Mouse (Mus musculus) duodenum, adult 2 months (tissue): ENCODE results near the gene Tsnax. TPM values are rescaled to one million over a fixed set of nuclear protein-coding genes. Genes with fewer than 3 reads are reported as not detected.

Experiments
- polyA plus RNA-seq: library from polyadenylated mRNA; depleted of rRNA; stranded (reverse); fragments of >200 nt; gene quantifications from 2 replicates; pipeline ENCODE4 v1.2.3, GENCODE M21; 2012; ENCODE audit warnings: low replicate concordance; rRNA removed

Gene Tsnax
- polyA plus RNA-seq: 9.8 and 10.8 TPM in 2 replicates

DNA sequence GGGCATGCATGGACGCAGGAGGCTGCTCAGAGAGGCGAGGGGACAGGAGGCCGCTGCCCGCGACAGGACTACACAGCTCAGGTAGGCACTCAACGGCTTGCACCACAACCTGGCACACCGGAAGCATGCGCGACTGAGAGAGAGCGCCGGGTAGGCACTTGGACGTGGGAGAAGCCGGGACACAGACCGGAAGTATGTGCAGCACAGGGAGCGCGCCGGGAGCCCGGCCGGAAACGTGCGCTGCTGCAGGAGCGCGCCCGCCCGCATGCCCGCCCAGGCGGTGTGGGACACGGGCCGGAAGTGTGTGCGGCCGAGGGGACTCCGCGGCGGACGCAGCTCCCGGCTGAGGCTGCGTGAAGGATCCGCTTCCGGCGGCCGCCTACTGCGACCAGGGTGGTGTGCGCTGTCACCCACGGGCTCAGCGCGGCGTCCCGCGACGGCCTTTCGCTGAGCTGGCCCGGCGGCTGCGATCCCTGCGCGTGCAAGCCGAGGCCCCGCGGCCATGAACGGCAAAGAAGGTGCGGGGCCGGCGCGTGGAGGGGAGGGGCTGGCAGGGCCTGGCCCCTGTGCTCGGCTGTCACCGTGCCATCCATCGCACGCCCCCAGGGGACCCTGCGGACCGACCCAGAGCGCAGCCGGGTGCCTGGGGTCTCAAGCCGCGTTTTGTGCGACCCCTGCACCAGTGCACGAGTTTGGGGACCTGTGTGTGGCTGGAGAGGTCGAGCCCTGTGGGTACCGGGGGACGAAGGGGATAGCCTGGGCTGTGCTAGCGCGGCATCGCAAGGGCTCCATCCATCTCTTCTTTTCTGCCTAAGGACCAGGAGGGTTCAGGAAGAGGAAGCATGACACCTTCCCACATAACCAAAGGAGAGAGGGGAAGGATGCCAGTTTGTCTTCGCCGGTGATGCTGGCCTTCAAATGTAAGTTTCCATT, at the start of gene Tsnax:
TSS of gene Tsnax (plus strand) at position 303 of the 933 bp plus-strand sequence.

DNA sequence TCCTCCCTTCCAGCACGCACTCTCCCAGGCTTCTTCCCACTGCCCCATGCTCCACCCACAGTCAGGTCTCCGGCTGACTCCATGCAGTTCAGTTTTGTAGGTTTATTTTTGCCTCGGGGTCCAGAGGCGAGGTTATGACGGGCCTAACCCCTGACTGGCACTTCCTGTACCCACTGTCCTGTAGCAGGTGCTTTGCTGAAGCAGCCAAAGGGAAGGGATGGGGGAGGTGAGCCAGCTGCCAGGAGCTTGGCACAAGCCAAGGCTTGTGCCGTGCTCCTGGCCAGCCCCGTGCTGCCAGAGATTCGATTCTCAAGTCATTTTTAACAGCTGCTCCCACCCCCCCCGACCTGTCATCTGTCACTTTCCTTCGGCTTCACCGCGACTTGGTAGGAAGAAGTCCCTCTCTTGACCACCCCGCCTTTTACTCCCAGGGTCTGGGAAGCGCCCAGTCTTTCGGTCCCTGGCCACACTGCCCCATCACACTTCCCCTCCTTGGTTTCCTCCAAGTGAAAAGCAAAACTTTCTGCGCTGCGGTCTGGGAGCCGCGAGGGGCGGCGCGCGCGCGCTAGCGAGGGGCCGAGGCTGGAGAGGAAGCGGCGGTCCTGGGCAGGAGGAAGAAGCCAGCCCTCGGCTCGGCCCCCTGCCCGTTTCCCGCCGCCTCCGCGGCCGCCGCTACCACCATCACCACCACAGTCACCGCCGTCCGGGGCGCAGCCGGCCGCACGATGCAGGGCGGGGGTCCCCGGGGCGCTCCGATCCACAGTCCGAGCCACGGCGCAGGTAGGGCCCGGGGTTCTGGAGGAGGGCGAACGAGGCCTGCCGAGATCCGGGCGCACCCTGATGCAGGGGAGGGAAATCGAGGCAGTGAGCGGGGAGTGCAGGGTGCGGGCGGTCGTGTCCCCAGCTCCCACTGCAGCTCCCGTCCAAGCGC, 41.0 kb downstream of the Tsnax start, which contains the start of gene Disc1:
TSS of gene Disc1 (plus strand) at position 691 of the 931 bp plus-strand sequence.

Other genes starting within 250 kb of the Tsnax start
- gene Trim67, start 219.9 kb upstream of the Tsnax start, polyA plus RNA-seq: 0.09 and 0.12 TPM in 2 replicates
- gene Gnpat, start 150.0 kb upstream of the Tsnax start, polyA plus RNA-seq: 13.4 and 19.7 TPM in 2 replicates
- gene 2810004N23Rik, start 149.9 kb upstream of the Tsnax start, polyA plus RNA-seq: 4.2 and 5.1 TPM in 2 replicates
- 4.6 and 4.9 TPM in 2 replicates for gene Exoc8, start 115.3 kb upstream of the Tsnax start, polyA plus RNA-seq
- 3.5 and 4.3 TPM in 2 replicates for gene Sprtn, start 115.1 kb upstream of the Tsnax start, polyA plus RNA-seq
- gene Egln1, start 63.7 kb upstream of the Tsnax start, polyA plus RNA-seq: 10.5 and 13.7 TPM in 2 replicates
- 0.11 and 0.12 TPM in 2 replicates for gene Disc1, start 41.2 kb downstream of the Tsnax start, polyA plus RNA-seq